Mouse (Mus musculus) liver, embryonic 15.5 days (tissue): ENCODE data around the gene Cep126. TPM values are rescaled to one million over a fixed set of nuclear protein-coding genes. Genes with fewer than 3 reads are reported as not detected.

Experiments
- ATAC-seq: fragments of 200-750 bp; cut with Nextera tagmentation; 2 replicates; pipeline ENCODE4 v1.8.0; 2017; ENCODE audit warnings: moderate number of reproducible peaks, mild to moderate bottlenecking, moderate library complexity; ENCODE audit not compliant: insufficient read depth
- H3K27ac ChIP-seq: fragments of 300-500 bp; sonication (generic); replicated peaks from 2 replicates; pipeline ENCODE4 v1.5.1; 2015; ENCODE audit warnings: mild to moderate bottlenecking, inconsistent platforms
- H3K27me3 ChIP-seq: fragments of 300-500 bp; sonication (generic); 2 replicates; pipeline ENCODE4 v1.6.1; 2015; ENCODE audit warnings: mild to moderate bottlenecking, inconsistent platforms
- H3K36me3 ChIP-seq: fragments of 300-500 bp; sonication (generic); replicated peaks from 2 replicates; pipeline ENCODE4 v1.6.1; 2015; ENCODE audit warnings: moderate library complexity, mild to moderate bottlenecking, inconsistent platforms
- H3K4me1 ChIP-seq: fragments of 300-500 bp; sonication (generic); replicated peaks from 2 replicates; pipeline ENCODE4 v1.6.1; 2015; ENCODE audit warnings: inconsistent platforms
- H3K4me2 ChIP-seq: fragments of 300-500 bp; sonication (generic); 2 replicates; pipeline ENCODE4 v1.6.1; 2015; ENCODE audit warnings: moderate library complexity, mild to moderate bottlenecking, inconsistent platforms
- H3K4me3 ChIP-seq: fragments of 300-500 bp; sonication (generic); replicated peaks from 2 replicates; pipeline ENCODE4 v1.5.1; 2015; ENCODE audit warnings: mild to moderate bottlenecking, inconsistent platforms
- H3K9ac ChIP-seq: fragments of 300-500 bp; sonication (generic); 2 replicates; pipeline ENCODE4 v1.6.1; 2015; ENCODE audit warnings: moderate library complexity, mild to moderate bottlenecking, inconsistent platforms
- H3K9me3 ChIP-seq: fragments of 300-500 bp; sonication (generic); replicated peaks from 2 replicates; pipeline ENCODE4 v1.6.1; 2016; ENCODE audit warnings: inconsistent platforms
- WGBS: fragments of 180-500 bp; shearing (Covaris S2); methylation state at CpG from one replicate; pipeline ENCODE4 v1.1.7; 2015; ENCODE audit warnings: mixed read lengths; ENCODE audit not compliant: insufficient replicate concordance; 5-methylcytosine and 5-hydroxymethylcytosine counted together
- polyA plus RNA-seq: library from polyadenylated mRNA; unstranded; fragments of >200 nt; fragmentation: Nextera tagmentation; extraction: Ambion mirVana; gene quantifications from 2 replicates; pipeline ENCODE4 v1.2.1, GENCODE M21; 2015

Gene Cep126
- 0.06 TPM in 2 replicates for polyA plus RNA-seq

DNA sequence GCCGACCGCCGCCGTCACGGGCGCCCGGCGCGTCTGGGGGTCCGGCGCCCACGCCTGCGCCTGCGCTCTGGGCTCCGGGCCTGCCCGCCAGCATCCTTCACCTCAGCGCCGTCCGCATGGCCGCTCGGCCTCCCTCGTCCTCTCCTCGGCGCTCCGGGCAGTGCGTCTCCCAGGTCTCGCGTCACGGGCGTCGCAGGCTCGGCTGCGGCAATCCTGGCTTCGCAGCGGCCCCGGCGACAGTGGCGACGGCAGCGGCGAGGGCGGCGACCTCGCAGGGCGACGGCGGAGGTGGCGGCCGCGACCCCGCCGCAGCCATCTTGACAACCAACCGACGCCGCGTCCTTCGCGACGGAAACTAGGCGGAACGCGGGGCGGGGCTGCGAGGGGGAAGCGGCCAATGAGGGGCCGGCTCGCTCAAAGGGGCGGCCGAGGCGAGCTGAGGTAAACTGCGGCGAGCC, at the start of gene Cep126:
Gene Cep126, minus strand, starts transcription at position 178 of the 458 bp plus-strand sequence.
- Histone ChIP-seq H3K4me3 (peak within 1 kb of the TSS; percentile 65), H3K9ac (0 out of 2 replicates have a peak within 1 kb of the TSS, but pooled peaks have one; percentile 8), H3K27me3 (peaks cover 30% of the 10 kb centered on the region), H3K27ac (no peak within 1 kb of the TSS), H3K9me3 (no peaks in the 10 kb centered on the region), H3K4me1 (peaks cover 11% of the 10 kb centered on the region), H3K4me2 (peak within 1 kb of the TSS; percentile 89), H3K36me3 (no peaks in the 10 kb centered on the region)
- ATAC-seq: peak; percentile 84
- WGBS: under 1% methylated on average over 71 of the region's 72 CpGs

DNA sequence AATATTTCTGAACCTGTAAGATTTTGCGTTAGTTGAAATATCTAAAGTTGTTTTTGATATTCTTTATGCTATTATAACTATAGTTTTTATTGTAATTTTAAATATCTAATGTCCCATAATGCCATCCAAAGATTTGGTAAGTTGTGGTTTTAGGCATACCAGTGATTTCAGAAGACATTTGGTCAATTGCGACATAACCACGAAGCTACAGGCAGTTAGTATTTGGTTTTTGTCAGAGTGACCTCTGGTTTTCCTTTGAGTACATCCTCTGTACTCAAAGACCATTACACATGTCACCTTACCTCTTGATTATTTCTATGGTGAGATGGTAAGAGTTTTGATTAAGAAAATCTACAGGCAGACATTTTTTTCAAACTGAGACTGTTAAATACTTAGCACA, 45.5 kb upstream of the Cep126 start:
- H3K27me3 ChIP-seq: no peaks in the 10 kb centered on the region
- H3K9me3 ChIP-seq: no peaks in the 10 kb centered on the region
- WGBS: 59% methylated on average over 3 of the region's 3 CpGs
- H3K27ac ChIP-seq: no peak overlapping the region
- H3K4me2 ChIP-seq: no peak overlapping the region
- H3K9ac ChIP-seq: no peak overlapping the region
- H3K36me3 ChIP-seq: no peaks in the 10 kb centered on the region
- ATAC-seq: no peak
- H3K4me3 ChIP-seq: no peak overlapping the region
- no peaks in the 10 kb centered on the region for H3K4me1 ChIP-seq

GRCm38 (mm10) chr9:8177099-8177498, 43.0 kb upstream of the Cep126 start:
- ATAC-seq: no peak
- H3K4me3 ChIP-seq: no peak overlapping the region
- no peaks in the 10 kb centered on the region for H3K9me3 ChIP-seq
- 59% methylated on average over 3 of the region's 3 CpGs for WGBS
- no peak overlapping the region for H3K27ac ChIP-seq
- no peaks in the 10 kb centered on the region for H3K27me3 ChIP-seq
- no peaks in the 10 kb centered on the region for H3K4me1 ChIP-seq
- H3K9ac ChIP-seq: no peak overlapping the region
- no peak overlapping the region for H3K4me2 ChIP-seq
- H3K36me3 ChIP-seq: no peaks in the 10 kb centered on the region

GRCm38 (mm10) chr9:8157011-8157410, 22.9 kb upstream of the Cep126 start:
- no peaks in the 10 kb centered on the region for H3K27me3 ChIP-seq
- H3K36me3 ChIP-seq: no peaks in the 10 kb centered on the region
- H3K27ac ChIP-seq: no peak overlapping the region
- no peak for ATAC-seq
- H3K9me3 ChIP-seq: no peaks in the 10 kb centered on the region
- H3K4me2 ChIP-seq: no peak overlapping the region
- H3K4me1 ChIP-seq: no peaks in the 10 kb centered on the region
- 77% methylated on average over 2 of the region's 2 CpGs for WGBS
- H3K9ac ChIP-seq: no peak overlapping the region
- H3K4me3 ChIP-seq: no peak overlapping the region

DNA sequence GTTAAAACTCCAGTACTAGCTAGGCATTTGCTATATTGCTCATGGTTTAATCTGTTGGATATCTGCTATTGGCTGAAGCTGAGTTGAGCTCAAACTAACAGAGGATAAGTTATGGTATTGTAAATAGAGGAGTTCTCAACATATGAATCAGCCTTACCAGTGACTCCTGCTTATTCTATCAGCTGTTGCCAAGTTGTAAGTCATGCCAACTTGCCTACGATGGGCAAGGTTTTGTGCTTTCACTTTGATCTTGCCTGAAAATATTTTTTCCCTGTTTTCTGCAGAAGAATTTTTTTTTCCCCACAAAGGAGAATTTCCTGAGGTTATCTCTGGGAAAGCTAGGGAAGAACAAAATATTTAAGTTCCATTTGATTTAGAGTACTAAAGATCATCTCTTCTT, 5.4 kb upstream of the Cep126 start:
- peaks cover 2% of the 10 kb centered on the region for H3K4me1 ChIP-seq
- no peaks in the 10 kb centered on the region for H3K36me3 ChIP-seq
- peaks cover 14% of the 10 kb centered on the region for H3K27me3 ChIP-seq
- H3K4me2 ChIP-seq: no peak overlapping the region
- no peak overlapping the region for H3K9ac ChIP-seq
- no peaks in the 10 kb centered on the region for H3K9me3 ChIP-seq
- WGBS: 59% methylated on average over 1 of the region's 1 CpGs
- H3K4me3 ChIP-seq: no peak overlapping the region
- no peak overlapping the region for H3K27ac ChIP-seq
- ATAC-seq: no peak

DNA sequence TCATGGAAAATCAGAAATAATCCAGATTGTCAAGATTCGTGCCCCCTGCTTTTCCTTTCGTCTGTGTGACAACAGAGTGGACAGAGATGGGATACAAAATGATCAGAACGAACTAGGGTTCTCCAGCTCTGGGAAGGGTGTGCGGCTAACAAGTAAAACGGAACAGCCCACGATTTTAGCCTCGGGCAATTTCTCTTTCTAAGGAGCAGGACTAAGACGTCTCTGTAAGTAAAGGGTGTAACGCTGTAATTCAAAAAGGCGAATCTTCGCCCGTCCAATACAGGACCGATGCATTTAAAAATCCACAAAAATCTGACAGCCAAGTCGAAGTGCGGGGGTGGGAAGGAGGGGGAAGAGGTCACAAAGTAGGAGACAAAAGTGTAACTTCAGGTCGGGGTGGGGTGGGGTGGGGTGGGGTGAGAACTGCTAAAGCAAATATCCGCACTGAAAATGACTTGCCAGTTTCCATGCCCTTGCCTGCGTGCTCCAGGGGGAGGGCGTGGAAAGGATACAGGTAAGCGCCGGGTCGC, 443 bp downstream of the Cep126 start:
- H3K4me3 ChIP-seq: peak overlapping the region; percentile 65
- 4% methylated on average over 22 of the region's 22 CpGs for WGBS
- peak; percentile 52; the same call in 1 of the 2 replicates for ATAC-seq

DNA sequence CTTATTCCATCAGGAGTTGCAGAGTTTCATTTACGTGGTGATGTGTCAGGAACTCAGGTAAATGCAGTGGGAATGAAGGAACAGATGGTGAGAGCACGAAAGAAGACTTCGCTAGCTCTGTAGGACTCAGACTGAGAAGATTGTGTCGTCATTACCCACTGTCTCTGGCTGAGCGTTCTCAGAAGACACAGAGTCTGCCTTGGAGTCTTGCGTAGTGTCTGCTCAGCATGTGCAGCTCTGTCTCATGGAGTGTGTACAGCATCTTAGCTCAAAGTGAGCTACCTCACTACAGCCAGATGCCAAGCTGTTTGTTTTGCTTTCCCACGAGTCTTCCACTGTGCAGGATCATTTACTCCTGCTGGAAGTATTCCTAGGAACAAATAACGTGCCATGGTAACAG, 10.6 kb downstream of the Cep126 start:
- Histone ChIP-seq H3K4me2 (no peak overlapping the region), H3K27ac (no peak overlapping the region), H3K4me3 (no peak overlapping the region), H3K9ac (no peak overlapping the region), H3K9me3 (no peaks in the 10 kb centered on the region), H3K36me3 (no peaks in the 10 kb centered on the region), H3K27me3 (no peaks in the 10 kb centered on the region), H3K4me1 (no peaks in the 10 kb centered on the region)
- WGBS: 64% methylated on average over 8 of the region's 8 CpGs
- ATAC-seq: no peak

More for the DNA sequence above, 443 bp downstream of the Cep126 start:
- no peaks in the 10 kb centered on the region for H3K36me3 ChIP-seq
- no peak overlapping the region for H3K27ac ChIP-seq
- H3K27me3 ChIP-seq: peaks cover 30% of the 10 kb centered on the region
- H3K4me2 ChIP-seq: peak overlapping the region; percentile 89
- H3K4me1 ChIP-seq: peaks cover 11% of the 10 kb centered on the region
- H3K9ac ChIP-seq: 0 out of 2 replicates have a peak overlapping the region, but pooled peaks have one; percentile 8
- H3K9me3 ChIP-seq: no peaks in the 10 kb centered on the region

DNA sequence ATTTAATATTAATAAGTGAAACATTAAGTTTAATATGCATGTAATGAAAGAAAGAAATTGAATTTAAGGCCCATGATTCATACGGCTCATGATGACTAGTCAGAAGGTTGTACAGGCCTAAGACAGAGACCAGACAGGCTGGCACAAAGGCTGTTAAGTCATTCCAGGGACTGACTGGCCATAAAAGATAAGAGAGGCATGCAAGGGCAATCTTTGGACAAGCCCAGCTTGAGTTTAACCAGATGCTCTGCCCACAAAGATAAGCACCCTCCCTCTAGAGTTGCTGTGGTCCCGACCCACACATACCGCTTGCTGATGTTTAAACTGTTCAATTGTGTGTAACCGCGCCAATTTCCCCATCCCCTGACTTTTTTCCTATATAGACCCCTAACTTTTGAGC, 19.6 kb downstream of the Cep126 start:
- Histone ChIP-seq H3K36me3 (no peaks in the 10 kb centered on the region), H3K9me3 (no peaks in the 10 kb centered on the region; the same call in 1 of the 2 replicates), H3K9ac (no peak overlapping the region), H3K27me3 (no peaks in the 10 kb centered on the region), H3K27ac (no peak overlapping the region), H3K4me2 (no peak overlapping the region), H3K4me3 (no peak overlapping the region), H3K4me1 (no peaks in the 10 kb centered on the region)
- WGBS: 57% methylated on average over 5 of the region's 5 CpGs
- peak; percentile 52 for ATAC-seq

GRCm38 (mm10) chr9:8103050-8103449, 31.0 kb downstream of the Cep126 start:
- H3K4me1 ChIP-seq: no peaks in the 10 kb centered on the region
- no peak overlapping the region for H3K4me3 ChIP-seq
- H3K4me2 ChIP-seq: no peak overlapping the region
- no peaks in the 10 kb centered on the region for H3K9me3 ChIP-seq
- 67% methylated on average over 4 of the region's 4 CpGs for WGBS
- H3K9ac ChIP-seq: no peak overlapping the region
- ATAC-seq: no peak
- H3K27me3 ChIP-seq: no peaks in the 10 kb centered on the region
- no peak overlapping the region for H3K27ac ChIP-seq
- H3K36me3 ChIP-seq: no peaks in the 10 kb centered on the region

DNA sequence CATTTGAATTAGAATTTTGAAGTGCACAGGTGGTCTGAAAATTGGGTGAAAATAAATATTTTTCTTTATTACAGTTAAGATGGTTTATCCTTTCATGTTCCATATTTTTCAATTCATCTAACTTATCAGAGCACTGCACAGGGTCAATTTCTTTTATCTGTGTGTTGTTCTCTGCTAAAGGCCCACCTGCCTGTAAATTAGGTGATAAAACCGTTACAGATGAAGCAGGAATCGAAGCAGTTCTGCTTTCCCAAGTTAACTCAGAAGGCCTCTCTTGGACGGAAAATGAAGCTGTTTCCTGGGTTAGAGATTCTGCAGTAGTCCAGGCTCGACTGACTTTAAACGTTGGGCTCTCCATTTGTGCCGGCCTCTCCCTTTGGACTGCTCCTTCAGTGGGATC, 33.1 kb downstream of the Cep126 start:
- ATAC-seq: no peak
- no peak overlapping the region for H3K27ac ChIP-seq
- no peak overlapping the region for H3K4me2 ChIP-seq
- 41% methylated on average over 6 of the region's 6 CpGs for WGBS
- H3K4me1 ChIP-seq: no peaks in the 10 kb centered on the region
- no peaks in the 10 kb centered on the region for H3K9me3 ChIP-seq
- H3K4me3 ChIP-seq: no peak overlapping the region
- no peaks in the 10 kb centered on the region for H3K36me3 ChIP-seq
- H3K27me3 ChIP-seq: no peaks in the 10 kb centered on the region
- no peak overlapping the region for H3K9ac ChIP-seq

DNA sequence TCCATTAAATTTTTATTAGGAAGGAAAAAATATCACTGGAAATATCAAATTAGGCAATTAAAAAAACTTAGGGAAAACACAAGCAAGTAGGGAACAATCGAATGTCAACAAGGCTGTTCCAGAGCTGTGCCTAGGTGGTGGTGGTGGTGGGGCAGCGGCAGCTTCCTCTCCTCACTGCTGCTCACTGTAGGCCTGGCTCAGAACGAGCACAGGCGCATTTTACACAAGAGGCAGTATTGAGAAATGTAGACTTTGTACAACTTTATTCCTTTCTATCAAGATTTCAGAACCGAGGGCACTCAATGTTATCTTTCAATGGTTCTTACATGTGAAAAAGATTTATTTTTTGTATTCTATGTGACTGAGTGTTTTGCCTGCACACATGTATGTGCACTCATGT, 55.2 kb downstream of the Cep126 start:
- no peaks in the 10 kb centered on the region for H3K36me3 ChIP-seq
- no peak overlapping the region for H3K9ac ChIP-seq
- H3K9me3 ChIP-seq: no peaks in the 10 kb centered on the region
- no peaks in the 10 kb centered on the region for H3K27me3 ChIP-seq
- H3K4me1 ChIP-seq: no peaks in the 10 kb centered on the region
- H3K4me3 ChIP-seq: no peak overlapping the region
- no peak for ATAC-seq
- H3K27ac ChIP-seq: no peak overlapping the region
- H3K4me2 ChIP-seq: no peak overlapping the region
- WGBS: 53% methylated on average over 5 of the region's 5 CpGs

DNA sequence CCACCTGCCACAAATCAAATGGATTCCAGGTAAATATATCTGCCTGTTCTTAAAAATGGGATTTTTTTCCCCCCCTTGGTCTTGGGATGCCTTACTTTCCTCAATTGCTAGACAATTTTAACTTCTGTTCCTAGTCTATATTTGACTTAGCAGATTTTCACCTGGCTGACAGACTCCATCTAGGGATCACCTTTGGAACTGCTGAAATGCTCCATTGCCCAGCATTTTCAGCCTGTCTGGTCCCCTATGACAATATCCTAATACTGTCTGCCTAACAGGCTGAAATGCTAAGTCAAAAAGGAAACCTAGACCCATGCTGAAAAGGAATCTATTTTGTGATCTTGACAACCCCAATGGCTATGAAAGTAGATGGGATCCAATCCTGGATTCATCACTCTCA, 59.7 kb downstream of the Cep126 start:
- H3K27ac ChIP-seq: no peak overlapping the region
- no peak overlapping the region for H3K4me2 ChIP-seq
- ATAC-seq: no peak
- H3K27me3 ChIP-seq: no peaks in the 10 kb centered on the region
- H3K9ac ChIP-seq: no peak overlapping the region
- no peaks in the 10 kb centered on the region for H3K4me1 ChIP-seq
- no peaks in the 10 kb centered on the region for H3K36me3 ChIP-seq
- no peaks in the 10 kb centered on the region for H3K9me3 ChIP-seq
- H3K4me3 ChIP-seq: no peak overlapping the region
